23 mouse cellular contexts compared by ENCODE assay signal in genomic region chr2:146551818-146552217, GRCm38 (mm10). TPM values are rescaled to one million over a fixed set of nuclear protein-coding genes. Genes with fewer than 3 reads are reported as not detected.
DNase-seq lines count a peak whose midpoint lies in the region; ATAC-seq and TF ChIP-seq lines count a peak whose summit lies in the region.
"Had no signal": no experiment of that assay in that cellular context is flagged by ENCODE, and none has a peak within 500 bp of the region (broad histone marks: within the 10 kb centered on the region; RNA-seq: fewer than 3 reads in every experiment).

No protein-coding gene starts in this region.

- 0 out of 2 replicates have a peak overlapping the region, but pooled peaks have one; percentile 18 for H3K27ac ChIP-seq in liver, postnatal 0 days (ENCODE audit: low read depth)
- no peak overlapping the region for H3K27ac ChIP-seq in liver, embryonic 12.5 days
- H3K27ac ChIP-seq: embryonic facial prominence, embryonic 12.5 days; heart, adult 2 months; heart, embryonic 15.5 days; hindbrain, embryonic 10.5 days had no signal

- DNase-seq in heart, adult 11 months, result peak; percentile 70
- no peak for DNase-seq in heart, postnatal 36 days
- peak; percentile 80 for DNase-seq in kidney, adult 9 months
- DNase-seq in kidney, adult 18-20 months, result no peak
- no peak for DNase-seq in liver, postnatal 0 days
- DNase-seq in ovary, adult 18-20 months (ENCODE audit: low spot score), result peak; percentile 5
- DNase-seq in ovary, postnatal 14 days (ENCODE audit: low spot score), result no peak
- DNase-seq: adrenal gland, postnatal 14 days; B cell, adult 2 months; cerebellum, adult 11-12 months; cerebellum, adult 9-10 months; cerebellum, postnatal 25 days; gastrocnemius, postnatal 10 days; heart, adult 2 months; heart, postnatal 14 days had no signal

- 65% methylated on average over 4 of the region's 4 CpGs for WGBS in liver, postnatal 0 days (ENCODE audit: insufficient replicate concordance)
- 74% methylated on average over 4 of the region's 4 CpGs for WGBS in liver, embryonic 12.5 days (ENCODE audit: insufficient replicate concordance)

- H3K9ac ChIP-seq in liver, postnatal 0 days (replicated peaks), result no peak overlapping the region
- no peak overlapping the region for H3K9ac ChIP-seq in liver, embryonic 12.5 days
- H3K9ac ChIP-seq: embryonic facial prominence, embryonic 12.5 days; heart, embryonic 15.5 days had no signal

- no peak overlapping the region for H3K4me2 ChIP-seq in liver, postnatal 0 days (ENCODE audit: low read depth, low read length)
- no peak overlapping the region for H3K4me2 ChIP-seq in liver, embryonic 12.5 days
- H3K4me2 ChIP-seq: embryonic facial prominence, embryonic 12.5 days; heart, embryonic 11.5 days; heart, embryonic 15.5 days had no signal

- ATAC-seq in liver, postnatal 0 days, result peak; percentile 85
- no peak for ATAC-seq in liver, embryonic 12.5 days
- ATAC-seq: CD4-positive, CD25-positive, alpha-beta regulatory T cell, adult 4 months; forebrain, embryonic 16.5 days had no signal

- H3K36me3 ChIP-seq in liver, postnatal 0 days (replicated peaks; ENCODE audit: insufficient read depth, low read length), result no peaks in the 10 kb centered on the region
- no peaks in the 10 kb centered on the region for H3K36me3 ChIP-seq in liver, embryonic 12.5 days
- H3K36me3 ChIP-seq: embryonic facial prominence, embryonic 12.5 days; G1E; heart, embryonic 15.5 days; hindbrain, embryonic 10.5 days had no signal

- no peak overlapping the region for H3K4me3 ChIP-seq in liver, postnatal 0 days (ENCODE audit: low read depth, low read length)
- H3K4me3 ChIP-seq in liver, embryonic 12.5 days, result no peak overlapping the region
- H3K4me3 ChIP-seq: embryonic facial prominence, embryonic 12.5 days; heart, adult 2 months; heart, embryonic 15.5 days; hindbrain, embryonic 10.5 days had no signal

- no peaks in the 10 kb centered on the region for H3K9me3 ChIP-seq in liver, postnatal 0 days (ENCODE audit: low read length)
- no peaks in the 10 kb centered on the region for H3K9me3 ChIP-seq in liver, embryonic 12.5 days (replicated peaks)
- H3K9me3 ChIP-seq: embryonic facial prominence, embryonic 12.5 days; G1E; heart, embryonic 15.5 days; hindbrain, embryonic 10.5 days had no signal

- intact Hi-C loops in heart, postnatal 36 days (cut with DNase I), result no loop called here

- no peak for TF ChIP-seq CTCF in liver, postnatal 0 days (IDR thresholded peaks at IDR 0.05; ENCODE audit: low read depth)

- H3K27me3 ChIP-seq in liver, postnatal 0 days (ENCODE audit: insufficient read depth, low read length), result no peaks in the 10 kb centered on the region
- no peaks in the 10 kb centered on the region for H3K27me3 ChIP-seq in liver, embryonic 12.5 days (replicated peaks)
- H3K27me3 ChIP-seq: embryonic facial prominence, embryonic 12.5 days; heart, embryonic 15.5 days had no signal

- no peak for TF ChIP-seq EP300 in liver, postnatal 0 days (IDR thresholded peaks at IDR 0.05; ENCODE audit: low read depth)

- H3K4me1 ChIP-seq in liver, postnatal 0 days (ENCODE audit: insufficient read depth), result no peaks in the 10 kb centered on the region; the same call in 1 of the 2 replicates
- H3K4me1 ChIP-seq in liver, embryonic 12.5 days, result no peaks in the 10 kb centered on the region

RNA-seq across cellular contexts. Expression of gene Ralgapa2, which starts 39.7 kb away (rescaled TPM):
- total RNA-seq in heart, postnatal 36 days (2021), result 10 to 100 TPM; 39.6 to 45.0 TPM
- polyA plus RNA-seq in liver, postnatal 0 days (2015; fragmentation: Nextera tagmentation; extraction: Ambion mirVana), result 3.7 and 4.1 TPM in 2 replicates
- 6.5 and 7.8 TPM in 2 replicates for polyA plus RNA-seq in liver, embryonic 12.5 days (2016; fragmentation: Nextera tagmentation; extraction: Ambion mirVana)

Comparison
In these comparisons a context has a peak if more than half of its experiments do, and no peak if none do; other contexts are left out.
1. DNase-seq: peak in heart, adult 11 months (single experiment), kidney, adult 9 months (single experiment) and ovary, adult 18-20 months (single experiment); none in heart, postnatal 36 days (0 of 2), kidney, adult 18-20 months (single experiment), liver, postnatal 0 days (single experiment) and ovary, postnatal 14 days (single experiment).